Mouse (Mus musculus) liver, embryonic 14.5 days (tissue): ENCODE measurements around the gene Cfap97d2.

Source experiments
- CTCF ChIP-seq: IDR thresholded peaks from 2 replicates; pipeline ENCODE4 v1.5.1; 2016; ENCODE audit warnings: antibody characterized with exemption, low read depth, control low read depth
- EP300 ChIP-seq: IDR thresholded peaks from 2 replicates; pipeline ENCODE4 v1.6.1; 2016; ENCODE audit warnings: antibody characterized with exemption, low read depth

- TF ChIP-seq CTCF: no peak
- no peak for TF ChIP-seq EP300
Observed at GRCm38 (mm10) chr8:13688461-13688860, 17.2 kb upstream of the Cfap97d2 start.
